Mouse (Mus musculus) c-Kit-positive CD71-positive TER-119-negative erythroid progenitor cells, embryonic 14.5 days (primary cell): ENCODE data around the gene Nav2.

Experiments used
- DNase-seq: peaks from one replicate; pipeline ENCODE4 v3.0.0-alpha.2; 2013; ENCODE audit warnings: low read depth

The Nav2 gene

GRCm38 (mm10) chr7:49408625-49409024, 500.1 kb downstream of the Nav2 start:
- no peak for DNase-seq

GRCm38 (mm10) chr7:49409265-49409664, 500.7 kb downstream of the Nav2 start:
- DNase-seq: no peak

- DNase-seq: no peak
These were observed 501.7 kb downstream of the Nav2 start for GRCm38 (mm10) chr7:49410188-49410587.

- DNase-seq: no peak
These were observed 502.4 kb downstream of the Nav2 start for GRCm38 (mm10) chr7:49410892-49411291.

GRCm38 (mm10) chr7:49411803-49412202, 503.3 kb downstream of the Nav2 start:
- no peak for DNase-seq

GRCm38 (mm10) chr7:49415131-49415530, 506.6 kb downstream of the Nav2 start:
- no peak for DNase-seq

- DNase-seq: no peak
These were observed 507.2 kb downstream of the Nav2 start for GRCm38 (mm10) chr7:49415716-49416115.

- no peak for DNase-seq
These were observed 510.3 kb downstream of the Nav2 start for GRCm38 (mm10) chr7:49418841-49419240.

GRCm38 (mm10) chr7:49420139-49420802, 511.8 kb downstream of the Nav2 start:
- no peak for DNase-seq

GRCm38 (mm10) chr7:49421261-49421660, 512.7 kb downstream of the Nav2 start:
- DNase-seq: no peak

GRCm38 (mm10) chr7:49423943-49424342, 515.4 kb downstream of the Nav2 start:
- no peak for DNase-seq

- no peak for DNase-seq
These were observed 517.5 kb downstream of the Nav2 start for GRCm38 (mm10) chr7:49426060-49426459.

GRCm38 (mm10) chr7:49427843-49428242, 519.3 kb downstream of the Nav2 start:
- DNase-seq: no peak

- no peak for DNase-seq
These were observed 520.4 kb downstream of the Nav2 start for GRCm38 (mm10) chr7:49428947-49429346.

- DNase-seq: no peak
These were observed 522.3 kb downstream of the Nav2 start for GRCm38 (mm10) chr7:49430808-49431207.

GRCm38 (mm10) chr7:49433945-49434344, 525.4 kb downstream of the Nav2 start:
- DNase-seq: no peak

GRCm38 (mm10) chr7:49436492-49436891, 528.0 kb downstream of the Nav2 start:
- no peak for DNase-seq

GRCm38 (mm10) chr7:49437901-49438300, 529.4 kb downstream of the Nav2 start:
- no peak for DNase-seq

GRCm38 (mm10) chr7:49439136-49439535, 530.6 kb downstream of the Nav2 start:
- no peak for DNase-seq

- DNase-seq: no peak
These were observed 531.9 kb downstream of the Nav2 start for GRCm38 (mm10) chr7:49440333-49440969.

- no peak for DNase-seq
These were observed 533.7 kb downstream of the Nav2 start for GRCm38 (mm10) chr7:49442174-49442573.

- no peak for DNase-seq
These were observed 540.1 kb downstream of the Nav2 start for GRCm38 (mm10) chr7:49448580-49448979.

GRCm38 (mm10) chr7:49450261-49451141, 542.0 kb downstream of the Nav2 start:
- no peak for DNase-seq
